Mouse (Mus musculus) intestine, embryonic 14.5 days (tissue): ENCODE results near the gene Isg20. TPM values are rescaled to one million over a fixed set of nuclear protein-coding genes. Genes with fewer than 3 reads are reported as not detected.

Source experiments
- ATAC-seq: fragments of 200-750 bp; cut with Nextera tagmentation; replicated peaks from 2 replicates; pipeline ENCODE4 v1.8.0; 2017; ENCODE audit warnings: low read depth, moderate number of reproducible peaks, moderate TSS enrichment, moderate library complexity; ENCODE audit not compliant: low FRiP score, low TSS enrichment
- DNase-seq: peaks from one replicate; pipeline ENCODE4 v3.0.0-alpha.2; 2018; ENCODE audit warnings: low spot score
- H3K27ac ChIP-seq: fragments of 300-500 bp; sonication (generic); 2 replicates; pipeline ENCODE4 v1.5.1; 2014; ENCODE audit warnings: low read depth, mild to moderate bottlenecking, control low read depth
- H3K27me3 ChIP-seq: fragments of 300-500 bp; sonication (generic); replicated peaks from 2 replicates; pipeline ENCODE4 v1.6.1; 2014; ENCODE audit warnings: low read length, control low read depth; ENCODE audit not compliant: control insufficient read depth, insufficient read depth
- H3K36me3 ChIP-seq: fragments of 300-500 bp; sonication (generic); 2 replicates; pipeline ENCODE4 v1.6.1; 2014; ENCODE audit warnings: low read length, control low read depth; ENCODE audit not compliant: control insufficient read depth, insufficient read depth
- H3K4me1 ChIP-seq: fragments of 300-500 bp; sonication (generic); replicated peaks from 2 replicates; pipeline ENCODE4 v1.6.1; 2014; ENCODE audit warnings: low read length, control low read depth, mixed read lengths; ENCODE audit not compliant: control insufficient read depth, insufficient read depth
- H3K4me2 ChIP-seq: fragments of 300-500 bp; sonication (generic); 2 replicates; pipeline ENCODE4 v1.6.1; 2014; ENCODE audit warnings: low read length
- H3K4me3 ChIP-seq: fragments of 300-500 bp; sonication (generic); 2 replicates; pipeline ENCODE4 v1.5.1; 2014; ENCODE audit warnings: low read depth, low read length, control low read depth, mixed read lengths
- H3K9ac ChIP-seq: fragments of 300-500 bp; sonication (generic); 2 replicates; pipeline ENCODE4 v1.6.1; 2014; ENCODE audit warnings: mild to moderate bottlenecking, low read length
- H3K9me3 ChIP-seq: fragments of 300-500 bp; sonication (generic); 2 replicates; pipeline ENCODE4 v1.6.1; 2016; ENCODE audit warnings: low read length, control low read depth; ENCODE audit not compliant: control insufficient read depth
- WGBS: fragments of 180-500 bp; shearing (Covaris S2); extraction: QIAGEN DNeasy Blood & Tissue Kit; methylation state at CpG from one replicate; pipeline ENCODE4 v1.1.7; 2014; 5-methylcytosine and 5-hydroxymethylcytosine counted together
- polyA plus RNA-seq: library from polyadenylated mRNA; unstranded; fragments of >200 nt; fragmentation: Nextera tagmentation; extraction: Ambion mirVana; gene quantifications from 2 replicates; pipeline ENCODE4 v1.2.1, GENCODE M21; 2014

Isg20 gene
- polyA plus RNA-seq, 1 experiment from 2014 or later: 3.2 TPM

GRCm38 (mm10) chr7:78912253-78912973, 811 bp upstream of the Isg20 start:
- Histone ChIP-seq H3K4me1 (peaks cover 18% of the 10 kb centered on the region; the same call in 1 of the 2 replicates), H3K36me3 (peaks cover 17% of the 10 kb centered on the region; the same call in 1 of the 2 replicates), H3K27me3 (no peaks in the 10 kb centered on the region), H3K9me3 (no peaks in the 10 kb centered on the region), H3K27ac (no peak overlapping the region), H3K9ac (no peak overlapping the region), H3K4me3 (peak overlapping the region; percentile 2; the same call in 1 of the 2 replicates), H3K4me2 (peak overlapping the region; percentile 39)
- 20% methylated on average over 20 of the region's 20 CpGs for WGBS
- DNase-seq (peak; percentile 65), ATAC-seq (no peak)

- Histone ChIP-seq H3K36me3 (0 out of 2 replicates have a peak, but pooled peaks cover 10% of the 10 kb centered on the region), H3K9me3 (no peaks in the 10 kb centered on the region), H3K4me2 (peak overlapping the region; percentile 32), H3K27me3 (no peaks in the 10 kb centered on the region), H3K27ac (no peak overlapping the region), H3K9ac (no peak overlapping the region), H3K4me1 (peaks cover 18% of the 10 kb centered on the region; the same call in 1 of the 2 replicates), H3K4me3 (no peak overlapping the region; the same call in 1 of the 2 replicates)
- ATAC-seq: peak; percentile 87
- WGBS: 65% methylated on average over 19 of the region's 19 CpGs
- peak; percentile 74 for DNase-seq
These were observed 673 bp downstream of the Isg20 start for GRCm38 (mm10) chr7:78913649-78914544.

GRCm38 (mm10) chr7:78914545-78914845, 1.3 kb downstream of the Isg20 start:
- H3K4me2 ChIP-seq: no peak overlapping the region
- no peak overlapping the region for H3K4me3 ChIP-seq
- H3K36me3 ChIP-seq: 0 out of 2 replicates have a peak, but pooled peaks cover 5% of the 10 kb centered on the region
- no peak overlapping the region for H3K27ac ChIP-seq
- no peak overlapping the region for H3K9ac ChIP-seq
- no peak for ATAC-seq
- H3K4me1 ChIP-seq: peaks cover 18% of the 10 kb centered on the region; the same call in 1 of the 2 replicates
- no peaks in the 10 kb centered on the region for H3K9me3 ChIP-seq
- WGBS: 71% methylated on average over 3 of the region's 3 CpGs
- H3K27me3 ChIP-seq: no peaks in the 10 kb centered on the region
- DNase-seq: no peak

GRCm38 (mm10) chr7:78914896-78915510, 1.8 kb downstream of the Isg20 start:
- no peaks in the 10 kb centered on the region for H3K36me3 ChIP-seq
- no peak overlapping the region for H3K4me2 ChIP-seq
- H3K4me1 ChIP-seq: peaks cover 18% of the 10 kb centered on the region; the same call in 1 of the 2 replicates
- no peaks in the 10 kb centered on the region for H3K9me3 ChIP-seq
- H3K27me3 ChIP-seq: no peaks in the 10 kb centered on the region
- H3K4me3 ChIP-seq: no peak overlapping the region
- no peak overlapping the region for H3K27ac ChIP-seq
- DNase-seq (no peak), ATAC-seq (no peak)
- H3K9ac ChIP-seq: no peak overlapping the region
- 84% methylated on average over 11 of the region's 11 CpGs for WGBS

- Histone ChIP-seq H3K9me3 (no peaks in the 10 kb centered on the region), H3K4me2 (no peak overlapping the region), H3K27ac (no peak overlapping the region), H3K9ac (no peak overlapping the region), H3K4me3 (no peak overlapping the region), H3K4me1 (peaks cover 4% of the 10 kb centered on the region; the same call in 1 of the 2 replicates), H3K27me3 (no peaks in the 10 kb centered on the region), H3K36me3 (no peaks in the 10 kb centered on the region)
- DNase-seq (no peak), ATAC-seq (no peak)
- 59% methylated on average over 4 of the region's 4 CpGs for WGBS
These were observed 5.5 kb downstream of the Isg20 start for GRCm38 (mm10) chr7:78918686-78919085.

- Histone ChIP-seq H3K27me3 (no peaks in the 10 kb centered on the region), H3K9ac (no peak overlapping the region), H3K27ac (no peak overlapping the region), H3K4me3 (no peak overlapping the region), H3K4me1 (no peaks in the 10 kb centered on the region), H3K4me2 (no peak overlapping the region), H3K36me3 (no peaks in the 10 kb centered on the region), H3K9me3 (no peaks in the 10 kb centered on the region)
- 62% methylated on average over 7 of the region's 7 CpGs for WGBS
- ATAC-seq (peak; percentile 44), DNase-seq (no peak)
These were observed 9.3 kb downstream of the Isg20 start for GRCm38 (mm10) chr7:78922506-78922905.

- H3K9me3 ChIP-seq: no peaks in the 10 kb centered on the region
- DNase-seq (peak; percentile 84), ATAC-seq (no peak)
- no peaks in the 10 kb centered on the region for H3K4me1 ChIP-seq
- 11% methylated on average over 6 of the region's 6 CpGs for WGBS
- no peaks in the 10 kb centered on the region for H3K36me3 ChIP-seq
- H3K4me3 ChIP-seq: no peak overlapping the region
- H3K9ac ChIP-seq: no peak overlapping the region
- no peaks in the 10 kb centered on the region for H3K27me3 ChIP-seq
- H3K27ac ChIP-seq: no peak overlapping the region
- H3K4me2 ChIP-seq: no peak overlapping the region
These were observed 11.1 kb downstream of the Isg20 start for GRCm38 (mm10) chr7:78924300-78924699.

- no peaks in the 10 kb centered on the region for H3K27me3 ChIP-seq
- no peak overlapping the region for H3K27ac ChIP-seq
- H3K4me2 ChIP-seq: no peak overlapping the region
- no peaks in the 10 kb centered on the region for H3K36me3 ChIP-seq
- ATAC-seq (no peak), DNase-seq (no peak)
- no peak overlapping the region for H3K9ac ChIP-seq
- WGBS: 66% methylated on average over 7 of the region's 7 CpGs
- no peaks in the 10 kb centered on the region for H3K4me1 ChIP-seq
- no peak overlapping the region for H3K4me3 ChIP-seq
- no peaks in the 10 kb centered on the region for H3K9me3 ChIP-seq
These were observed 11.6 kb downstream of the Isg20 start for GRCm38 (mm10) chr7:78924796-78925195.
